Mouse (Mus musculus): ENCODE data around the gene Acer1. TPM values are rescaled to one million over a fixed set of nuclear protein-coding genes. Genes with fewer than 3 reads are reported as not detected.

Acer1 gene
- polyA plus RNA-seq, 1 experiment from 2014 or later: not detected

Other genes starting within 250 kb of the Acer1 start
- 5.0 and 5.5 TPM in 2 replicates for gene Nrtn, start 224.6 kb downstream of the Acer1 start, polyA plus RNA-seq (2014; fragmentation: Nextera tagmentation; extraction: Ambion mirVana)
- gene Dus3l, start 217.4 kb downstream of the Acer1 start, polyA plus RNA-seq (2014; fragmentation: Nextera tagmentation; extraction: Ambion mirVana): 40.4 and 43.1 TPM in 2 replicates
- 1.3 and 1.8 TPM in 2 replicates for gene Prr22, start 211.9 kb downstream of the Acer1 start, polyA plus RNA-seq (2014; fragmentation: Nextera tagmentation; extraction: Ambion mirVana)
- 10.9 and 11.1 TPM in 2 replicates for gene Rfx2, start 151.1 kb downstream of the Acer1 start, polyA plus RNA-seq (2014; fragmentation: Nextera tagmentation; extraction: Ambion mirVana)
- gene Acsbg2, start 107.7 kb downstream of the Acer1 start, polyA plus RNA-seq (2014; fragmentation: Nextera tagmentation; extraction: Ambion mirVana): not detected in 2 replicates
- gene 1700061G19Rik, start 106.6 kb downstream of the Acer1 start, polyA plus RNA-seq (2014; fragmentation: Nextera tagmentation; extraction: Ambion mirVana): 0.53 and 0.57 TPM in 2 replicates
- gene Mllt1, start 46.7 kb downstream of the Acer1 start, polyA plus RNA-seq (2014; fragmentation: Nextera tagmentation; extraction: Ambion mirVana): 56.7 and 57.2 TPM in 2 replicates
- 151 and 166 TPM in 2 replicates for gene Clpp, start 8.2 kb upstream of the Acer1 start, polyA plus RNA-seq (2014; fragmentation: Nextera tagmentation; extraction: Ambion mirVana)
- gene Alkbh7, start 15.2 kb upstream of the Acer1 start, polyA plus RNA-seq (2014; fragmentation: Nextera tagmentation; extraction: Ambion mirVana): 29.3 and 34.8 TPM in 2 replicates
- gene Pspn, start 17.9 kb upstream of the Acer1 start, polyA plus RNA-seq (2014; fragmentation: Nextera tagmentation; extraction: Ambion mirVana): 0.76 TPM in 1 of 2 replicates, not detected in the other
- 77.3 and 82.7 TPM in 2 replicates for gene Gtf2f1, start 29.2 kb upstream of the Acer1 start, polyA plus RNA-seq (2014; fragmentation: Nextera tagmentation; extraction: Ambion mirVana)
- 0.27 and 0.39 TPM in 2 replicates for gene Gm17949, start 29.3 kb upstream of the Acer1 start, polyA plus RNA-seq (2014; fragmentation: Nextera tagmentation; extraction: Ambion mirVana)
- 62.9 and 67.6 TPM in 2 replicates for gene Khsrp, start 49.4 kb upstream of the Acer1 start, polyA plus RNA-seq (2014; fragmentation: Nextera tagmentation; extraction: Ambion mirVana)
- not detected in 2 replicates for gene Slc25a41, start 59.5 kb upstream of the Acer1 start, polyA plus RNA-seq (2014; fragmentation: Nextera tagmentation; extraction: Ambion mirVana)
- gene Crb3, start 77.0 kb upstream of the Acer1 start, polyA plus RNA-seq (2014; fragmentation: Nextera tagmentation; extraction: Ambion mirVana): 1.5 and 1.9 TPM in 2 replicates
- 19.9 and 21.5 TPM in 2 replicates for gene Slc25a23, start 77.7 kb upstream of the Acer1 start, polyA plus RNA-seq (2014; fragmentation: Nextera tagmentation; extraction: Ambion mirVana)
- gene Dennd1c, start 96.4 kb upstream of the Acer1 start, polyA plus RNA-seq (2014; fragmentation: Nextera tagmentation; extraction: Ambion mirVana): 4.6 and 5.7 TPM in 2 replicates
- 81.6 and 99.7 TPM in 2 replicates for gene Tubb4a, start 105.7 kb upstream of the Acer1 start, polyA plus RNA-seq (2014; fragmentation: Nextera tagmentation; extraction: Ambion mirVana)
- 10.9 and 12.9 TPM in 2 replicates for gene Tnfsf9, start 123.2 kb upstream of the Acer1 start, polyA plus RNA-seq (2014; fragmentation: Nextera tagmentation; extraction: Ambion mirVana)
- gene Cd70, start 167.7 kb upstream of the Acer1 start, polyA plus RNA-seq (2014; fragmentation: Nextera tagmentation; extraction: Ambion mirVana): not detected in 2 replicates
- gene Tnfsf14, start 212.1 kb upstream of the Acer1 start, polyA plus RNA-seq (2014; fragmentation: Nextera tagmentation; extraction: Ambion mirVana): 0.13 and 0.19 TPM in 2 replicates
- gene C3, start 246.0 kb upstream of the Acer1 start, polyA plus RNA-seq (2014; fragmentation: Nextera tagmentation; extraction: Ambion mirVana): not detected in 2 replicates

Data from forebrain, embryonic 11.5 days (tissue).